Mouse (Mus musculus) left cerebral cortex, postnatal 14 days (tissue): ENCODE results near the gene Spag16. TPM values are rescaled to one million over a fixed set of nuclear protein-coding genes. Genes with fewer than 3 reads are reported as not detected.
A peak's percentile ranks its signal among the peaks of the same experiment; 100 is the strongest.

Source experiments
- DNase-seq, 2 experiments: peaks; one replicate each; pipeline ENCODE4 v3.0.0; 2021 to 2022; ENCODE audit warnings: low spot score in 2 of 2, mixed read lengths in 1 of 2
- intact Hi-C: fragments of 180-260 bp; cut with DNase I; formaldehyde crosslinking; loops from one replicate; pipeline ENCODE4 v1.15.1; 2025
- total RNA-seq, 2 experiments: library from RNA; stranded (reverse); gene quantifications; 2 replicates each; pipeline ENCODE4 v1.2.3; 2021

Gene Spag16
- total RNA-seq, 2 experiments from 2014 or later, result 0.63 to 0.92 TPM

GRCm38 (mm10) chr1:70073440-70073839 is 246.7 kb downstream of the Spag16 start:
- intact Hi-C loops, result no loop called here

GRCm38 (mm10) chr1:70078806-70079205 is 252.0 kb downstream of the Spag16 start:
- intact Hi-C loops, result no loop called here
- DNase-seq, result no peak

More at GRCm38 (mm10) chr1:70073440-70073839, 246.7 kb downstream of the Spag16 start:
- DNase-seq, result no peak

GRCm38 (mm10) chr1:70082208-70082878 is 255.6 kb downstream of the Spag16 start:
- no peak for DNase-seq
- intact Hi-C loops, result no loop called here

GRCm38 (mm10) chr1:70104683-70105082 is 277.9 kb downstream of the Spag16 start:
- DNase-seq, result no peak
- intact Hi-C loops, result no loop called here

- intact Hi-C loops, result no loop called here
- no peak for DNase-seq
Measured at GRCm38 (mm10) chr1:70116212-70116982, 289.6 kb downstream of the Spag16 start.

- peak; percentile 6 to 46 for DNase-seq
Measured at GRCm38 (mm10) chr1:70128035-70128434, 301.3 kb downstream of the Spag16 start.

GRCm38 (mm10) chr1:70135547-70135946 is 308.8 kb downstream of the Spag16 start:
- intact Hi-C loops, result no loop called here
- no peak for DNase-seq

More at GRCm38 (mm10) chr1:70128035-70128434, 301.3 kb downstream of the Spag16 start:
- intact Hi-C loops, result no loop called here

GRCm38 (mm10) chr1:70165343-70166158 is 338.8 kb downstream of the Spag16 start:
- intact Hi-C loops, result no loop called here
- no peak for DNase-seq

- intact Hi-C loops, result no loop called here
- no peak for DNase-seq
Measured at GRCm38 (mm10) chr1:70180123-70180741, 353.5 kb downstream of the Spag16 start.

- no peak for DNase-seq
- intact Hi-C loops, result no loop called here
Measured at GRCm38 (mm10) chr1:70264815-70265214, 438.0 kb downstream of the Spag16 start.

GRCm38 (mm10) chr1:70265920-70266505 is 439.2 kb downstream of the Spag16 start:
- intact Hi-C loops, result no loop called here
- no peak for DNase-seq

- intact Hi-C loops, result no loop called here
- DNase-seq, result peak in 1 of 2 experiments; percentile 15
Measured at GRCm38 (mm10) chr1:70270139-70270538, 443.4 kb downstream of the Spag16 start.

GRCm38 (mm10) chr1:70272753-70273152 is 446.0 kb downstream of the Spag16 start:
- no peak for DNase-seq
- intact Hi-C loops, result no loop called here

GRCm38 (mm10) chr1:70279296-70279695 is 452.5 kb downstream of the Spag16 start:
- no peak for DNase-seq
- intact Hi-C loops, result no loop called here

- no peak for DNase-seq
- intact Hi-C loops, result no loop called here
Measured at GRCm38 (mm10) chr1:70283388-70283787, 456.6 kb downstream of the Spag16 start.

- intact Hi-C loops, result no loop called here
- no peak for DNase-seq
Measured at GRCm38 (mm10) chr1:70284140-70284539, 457.4 kb downstream of the Spag16 start.

- intact Hi-C loops, result no loop called here
- peak; percentile 5 to 8 for DNase-seq
Measured at GRCm38 (mm10) chr1:70316128-70316765, 489.5 kb downstream of the Spag16 start.

GRCm38 (mm10) chr1:70320951-70321350 is 494.2 kb downstream of the Spag16 start:
- intact Hi-C loops, result no loop called here
- no peak for DNase-seq

- intact Hi-C loops, result no loop called here
Measured at GRCm38 (mm10) chr1:70346179-70346578, 519.4 kb downstream of the Spag16 start.

More at GRCm38 (mm10) chr1:70346179-70346578, 519.4 kb downstream of the Spag16 start:
- no peak for DNase-seq
